Mouse (Mus musculus): ENCODE results near the gene Cdkal1.

Cdkal1 gene

GRCm38 (mm10) chr13:29580009-29580408 lies 275.5 kb downstream of the Cdkal1 start:
- no peak for DNase-seq (ENCODE audit: low read depth, low spot score)

GRCm38 (mm10) chr13:29578621-29579020 lies 276.9 kb downstream of the Cdkal1 start:
- DNase-seq (ENCODE audit: low read depth, low spot score), result no peak

- no peak for DNase-seq (ENCODE audit: low read depth, low spot score)
Observed at GRCm38 (mm10) chr13:29574784-29575183, 280.7 kb downstream of the Cdkal1 start.

GRCm38 (mm10) chr13:29572477-29572876 lies 283.0 kb downstream of the Cdkal1 start:
- no peak for DNase-seq (ENCODE audit: low read depth, low spot score)

- DNase-seq (ENCODE audit: low read depth, low spot score), result peak; percentile 58
Observed at GRCm38 (mm10) chr13:29565710-29566109, 289.8 kb downstream of the Cdkal1 start.

- DNase-seq (ENCODE audit: low read depth, low spot score), result no peak
Observed at GRCm38 (mm10) chr13:29559188-29559587, 296.3 kb downstream of the Cdkal1 start.

- DNase-seq (ENCODE audit: low read depth, low spot score), result no peak
Observed at GRCm38 (mm10) chr13:29555160-29555785, 300.2 kb downstream of the Cdkal1 start.

- no peak for DNase-seq (ENCODE audit: low read depth, low spot score)
Observed at GRCm38 (mm10) chr13:29553792-29554191, 301.7 kb downstream of the Cdkal1 start.

- DNase-seq (ENCODE audit: low read depth, low spot score), result no peak
Observed at GRCm38 (mm10) chr13:29552322-29552870, 303.1 kb downstream of the Cdkal1 start.

- DNase-seq (ENCODE audit: low read depth, low spot score), result no peak
Observed at GRCm38 (mm10) chr13:29550886-29551285, 304.6 kb downstream of the Cdkal1 start.

- no peak for DNase-seq (ENCODE audit: low read depth, low spot score)
Observed at GRCm38 (mm10) chr13:29550203-29550602, 305.3 kb downstream of the Cdkal1 start.

- DNase-seq (ENCODE audit: low read depth, low spot score), result no peak
Observed at GRCm38 (mm10) chr13:29549761-29550160, 305.7 kb downstream of the Cdkal1 start.

- DNase-seq (ENCODE audit: low read depth, low spot score), result no peak
Observed at GRCm38 (mm10) chr13:29537906-29538305, 317.6 kb downstream of the Cdkal1 start.

GRCm38 (mm10) chr13:29533586-29533985 lies 321.9 kb downstream of the Cdkal1 start:
- no peak for DNase-seq (ENCODE audit: low read depth, low spot score)

GRCm38 (mm10) chr13:29528344-29528743 lies 327.1 kb downstream of the Cdkal1 start:
- DNase-seq (ENCODE audit: low read depth, low spot score), result no peak

GRCm38 (mm10) chr13:29521321-29521720 lies 334.2 kb downstream of the Cdkal1 start:
- no peak for DNase-seq (ENCODE audit: low read depth, low spot score)

- DNase-seq (ENCODE audit: low read depth, low spot score), result no peak
Observed at GRCm38 (mm10) chr13:29514071-29514470, 341.4 kb downstream of the Cdkal1 start.

GRCm38 (mm10) chr13:29504861-29505568 lies 350.5 kb downstream of the Cdkal1 start:
- no peak for DNase-seq (ENCODE audit: low read depth, low spot score)

- peak; percentile 79 for DNase-seq (ENCODE audit: low read depth, low spot score)
Observed at GRCm38 (mm10) chr13:29503147-29504044, 352.1 kb downstream of the Cdkal1 start.

- no peak for DNase-seq (ENCODE audit: low read depth, low spot score)
Observed at GRCm38 (mm10) chr13:29502481-29503146, 352.9 kb downstream of the Cdkal1 start.

- no peak for DNase-seq (ENCODE audit: low read depth, low spot score)
Observed at GRCm38 (mm10) chr13:29501173-29501572, 354.3 kb downstream of the Cdkal1 start.

Data from telencephalon, adult 2 months (tissue).